Mouse (Mus musculus) right cerebral cortex, postnatal 10 days (tissue): ENCODE measurements around the gene 4930544D05Rik.

Source experiments
- DNase-seq, 2 experiments: peaks; one replicate each; pipeline ENCODE4 v3.0.0; 2021; ENCODE audit warnings: low spot score in 2 of 2

4930544D05Rik gene

DNA sequence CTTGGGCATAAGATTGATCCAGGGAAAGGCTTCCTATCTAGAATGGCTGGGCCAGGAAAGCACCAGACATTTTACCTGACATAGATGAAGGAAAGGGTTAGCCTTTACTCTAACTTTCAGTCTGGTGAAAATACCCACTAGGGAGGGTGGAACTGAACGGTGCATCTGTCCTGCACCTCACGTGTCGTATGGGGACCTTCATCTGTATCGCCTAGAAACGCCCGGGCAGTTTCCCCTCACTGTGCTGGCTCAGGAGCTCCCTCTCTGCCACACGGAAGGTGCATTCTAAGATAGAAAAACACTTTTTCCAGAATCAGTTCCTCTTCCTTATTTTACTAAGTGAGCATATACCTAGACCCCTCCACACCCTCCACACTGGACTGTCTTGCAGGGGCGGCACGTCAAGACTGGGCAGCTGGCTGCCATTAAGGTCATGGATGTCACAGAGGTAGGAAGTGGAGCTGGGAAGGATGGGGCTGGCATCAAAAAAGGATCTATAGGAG, 17.1 kb upstream of the 4930544D05Rik start:
- DNase-seq, result no peak

DNA sequence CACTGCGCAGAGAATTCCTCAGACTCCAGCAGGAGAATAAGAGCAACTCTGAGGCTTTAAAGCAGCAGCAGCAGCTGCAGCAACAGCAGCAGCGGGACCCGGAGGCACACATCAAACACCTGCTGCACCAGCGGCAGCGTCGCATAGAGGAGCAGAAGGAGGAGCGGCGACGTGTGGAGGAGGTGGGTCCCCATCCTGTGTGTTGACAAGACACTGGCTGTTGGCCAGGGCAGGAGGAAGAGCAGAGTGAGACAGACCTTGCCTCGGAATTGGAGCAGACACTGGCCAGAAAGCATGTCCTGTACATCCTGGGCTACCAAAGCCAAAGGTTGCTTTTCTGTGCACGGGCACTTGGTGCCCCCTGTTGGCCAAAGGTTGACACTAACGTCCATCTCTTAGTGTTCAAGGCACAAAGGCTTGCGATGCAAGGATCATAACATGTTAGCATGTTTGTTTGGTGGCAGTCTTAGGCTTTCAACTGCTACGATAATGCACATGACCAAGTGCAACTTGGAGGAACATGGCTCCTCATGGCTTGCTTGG, 10.6 kb upstream of the 4930544D05Rik start:
- DNase-seq, result peak; percentile 71 to 74

DNA sequence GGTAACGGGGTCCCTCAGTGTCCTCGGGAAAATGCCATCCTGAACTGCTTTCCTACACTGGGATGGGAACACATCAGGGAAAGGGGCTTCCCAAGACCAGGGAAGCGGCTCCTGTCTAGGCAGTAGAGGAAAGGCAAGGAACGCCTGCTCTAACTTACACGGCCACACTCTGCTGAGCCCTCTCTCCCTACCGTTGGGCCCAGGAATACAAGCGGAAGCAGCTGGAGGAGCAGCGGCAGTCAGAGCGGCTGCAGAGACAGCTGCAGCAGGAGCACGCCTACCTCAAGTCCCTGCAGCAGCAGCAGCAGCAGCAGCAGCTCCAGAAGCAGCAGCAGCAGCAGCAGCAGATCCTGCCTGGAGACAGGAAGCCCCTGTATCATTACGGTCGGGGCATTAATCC, 8.9 kb upstream of the 4930544D05Rik start:
- no peak for DNase-seq

DNA sequence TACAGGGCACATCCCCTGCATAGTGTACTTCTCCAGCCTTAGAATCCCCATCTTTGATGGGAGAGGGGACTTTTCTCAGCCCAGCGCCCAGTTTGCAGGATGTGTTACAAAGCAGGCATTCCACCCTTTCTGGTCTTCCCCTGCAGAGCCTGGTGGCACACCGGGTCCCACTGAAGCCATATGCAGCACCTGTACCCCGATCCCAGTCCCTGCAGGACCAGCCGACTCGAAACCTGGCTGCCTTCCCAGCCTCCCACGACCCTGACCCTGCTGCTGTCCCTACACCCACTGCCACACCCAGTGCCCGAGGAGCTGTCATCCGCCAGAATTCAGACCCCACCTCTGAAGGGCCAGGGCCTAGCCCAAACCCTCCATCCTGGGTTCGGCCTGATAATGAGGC, 8.0 kb upstream of the 4930544D05Rik start:
- DNase-seq, result peak in 1 of 2 experiments; percentile 28

DNA sequence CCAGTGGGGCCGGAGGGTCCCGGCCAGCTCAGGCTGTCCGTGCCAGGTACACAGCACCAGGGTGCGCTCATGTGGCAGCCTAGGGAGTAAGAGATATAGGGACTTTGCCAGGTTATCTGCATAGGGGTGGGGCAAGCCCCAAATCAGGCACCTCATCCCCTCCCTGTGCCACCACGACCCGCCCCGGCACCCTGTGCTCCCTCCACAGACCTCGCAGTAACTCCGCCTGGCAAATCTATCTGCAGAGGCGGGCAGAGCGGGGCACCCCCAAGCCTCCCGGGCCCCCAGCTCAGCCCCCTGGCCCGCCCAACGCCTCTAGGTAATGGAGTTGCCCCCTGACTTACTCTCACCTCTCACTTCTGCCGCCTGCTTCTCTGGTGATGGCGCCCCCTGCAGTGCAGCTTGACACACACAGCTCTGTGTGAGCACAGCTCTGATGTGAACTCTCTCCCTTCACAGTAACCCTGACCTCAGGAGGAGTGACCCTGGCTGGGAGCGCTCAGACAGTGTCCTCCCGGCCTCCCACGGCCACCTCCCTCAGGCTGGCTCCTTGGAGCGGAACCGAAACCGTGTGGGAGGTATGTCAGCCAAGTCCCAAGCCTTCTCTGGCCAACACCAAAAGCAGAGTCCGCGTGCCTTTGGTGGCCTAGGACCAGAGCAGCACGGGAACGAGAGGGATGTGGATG, 7.1 kb upstream of the 4930544D05Rik start:
- DNase-seq, result peak in 1 of 2 experiments; percentile 24

DNA sequence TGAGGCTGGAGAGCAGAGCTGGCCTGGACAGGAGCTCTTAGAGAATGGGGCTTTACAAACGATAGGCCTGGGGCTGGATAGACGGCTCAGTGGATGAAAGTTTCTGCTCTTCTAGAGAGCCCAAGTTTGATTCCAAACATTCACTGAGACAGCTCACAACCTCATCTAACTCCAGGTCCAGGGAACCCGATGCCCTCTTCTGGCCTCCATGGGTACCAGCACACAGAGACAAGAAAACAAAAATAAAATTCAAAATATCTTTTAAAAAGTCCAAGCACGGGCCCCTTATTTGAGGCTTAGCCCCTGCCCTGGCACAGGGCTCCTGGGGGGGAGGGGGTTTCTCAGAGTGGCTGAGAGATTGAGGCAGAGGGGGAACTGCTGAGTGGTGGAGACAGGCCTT, 4.9 kb upstream of the 4930544D05Rik start:
- no peak for DNase-seq

DNA sequence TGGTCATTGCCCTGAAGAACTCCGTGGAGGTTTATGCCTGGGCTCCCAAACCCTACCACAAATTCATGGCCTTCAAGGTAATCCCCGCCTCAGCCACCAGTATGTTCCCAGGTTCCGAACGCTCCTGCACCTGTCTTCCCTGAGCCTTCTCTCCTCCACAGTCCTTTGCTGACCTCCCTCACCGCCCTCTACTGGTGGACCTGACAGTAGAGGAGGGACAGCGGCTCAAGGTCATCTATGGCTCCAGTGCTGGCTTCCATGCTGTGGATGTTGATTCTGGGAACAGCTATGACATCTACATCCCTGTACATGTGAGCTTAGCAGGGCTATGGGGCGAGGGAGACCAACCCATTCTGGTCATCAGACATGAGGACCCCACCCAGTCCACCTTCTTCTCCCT, 3.1 kb upstream of the 4930544D05Rik start:
- DNase-seq, result no peak

DNA sequence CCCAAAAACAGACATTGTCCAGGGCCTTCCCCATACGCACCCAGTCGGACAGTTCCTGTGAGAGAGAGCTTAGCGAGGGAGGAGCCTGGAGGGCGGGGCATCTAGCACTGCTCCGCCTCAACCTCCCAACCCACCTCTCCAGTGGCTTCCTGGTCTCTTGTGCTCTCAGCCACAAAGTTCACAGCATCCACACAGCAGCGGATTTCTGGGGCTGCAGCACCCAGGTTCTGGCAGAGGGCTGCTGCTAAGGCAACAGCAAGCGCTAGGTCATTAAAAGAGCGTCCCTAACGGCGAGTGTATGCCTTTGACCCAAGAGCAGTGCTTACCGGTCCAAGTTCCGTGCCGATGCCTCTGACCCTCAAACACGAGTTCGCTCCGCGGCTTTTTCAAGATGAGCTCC, 574 bp upstream of the 4930544D05Rik start:
- peak; percentile 46 to 50 for DNase-seq

DNA sequence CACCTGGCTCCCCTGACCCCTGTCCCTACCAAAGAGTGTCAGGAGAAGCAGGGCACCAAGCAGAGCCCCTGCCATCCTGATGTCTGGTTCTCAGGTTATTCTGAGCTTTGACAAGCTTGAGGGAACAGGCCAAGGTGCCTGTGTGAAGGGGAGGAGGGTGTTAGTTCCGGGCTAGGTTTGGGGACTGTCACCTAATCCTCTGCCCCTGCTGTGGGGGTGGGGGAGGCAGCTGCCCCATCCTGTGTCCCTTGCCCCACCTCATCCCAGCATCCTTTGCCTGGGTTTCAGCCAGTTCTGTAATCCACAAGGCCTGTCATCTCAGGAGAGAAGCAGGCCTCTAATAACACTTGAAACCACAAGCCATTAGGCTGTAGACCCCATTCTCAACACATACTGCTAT, 3.5 kb downstream of the 4930544D05Rik start, which contains the start of gene Chrne:
Gene Chrne, minus strand, starts transcription at position 116 of the 400 bp plus-strand sequence.
- no peak for DNase-seq

DNA sequence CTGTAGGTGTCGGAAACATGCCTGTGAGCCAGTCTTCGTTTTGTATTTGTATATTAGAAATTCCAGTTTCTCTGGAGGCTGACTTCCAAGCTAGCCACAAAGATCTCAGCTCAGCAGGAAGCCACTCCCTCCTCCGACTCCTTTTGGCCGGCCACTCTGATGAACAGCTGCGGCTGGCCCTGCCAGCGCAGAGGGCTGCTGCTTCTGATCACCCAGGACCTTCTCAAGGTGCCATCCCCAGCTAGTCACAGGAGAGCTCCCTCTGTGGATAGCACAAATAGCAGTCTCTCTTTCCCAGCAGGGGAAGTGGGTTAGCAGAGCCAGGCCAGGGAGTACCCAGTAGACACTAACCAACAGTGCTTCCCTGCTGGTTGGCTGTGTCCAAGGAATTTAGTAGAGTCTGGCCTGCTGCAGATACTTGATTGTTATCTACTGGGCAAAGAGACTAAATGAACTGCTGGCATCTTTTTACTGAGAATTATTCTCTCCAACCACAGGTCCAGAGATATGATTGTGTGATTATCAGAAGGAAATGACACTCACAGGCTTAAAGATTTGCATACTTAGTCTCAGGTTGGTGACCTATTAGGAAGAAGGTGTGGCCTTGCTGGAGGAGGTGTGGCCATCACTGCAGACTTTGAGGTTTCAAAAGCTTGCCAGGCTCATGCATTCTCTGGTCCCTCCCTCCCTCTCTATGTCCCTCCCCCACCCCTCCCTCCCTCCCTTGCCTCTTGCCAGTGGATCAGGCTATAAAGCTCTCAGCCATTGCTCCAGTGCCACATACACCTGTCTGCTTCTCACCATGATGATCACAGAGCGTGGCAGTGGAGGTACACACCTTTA, 6.5 kb downstream of the 4930544D05Rik start:
- DNase-seq, result no peak

DNA sequence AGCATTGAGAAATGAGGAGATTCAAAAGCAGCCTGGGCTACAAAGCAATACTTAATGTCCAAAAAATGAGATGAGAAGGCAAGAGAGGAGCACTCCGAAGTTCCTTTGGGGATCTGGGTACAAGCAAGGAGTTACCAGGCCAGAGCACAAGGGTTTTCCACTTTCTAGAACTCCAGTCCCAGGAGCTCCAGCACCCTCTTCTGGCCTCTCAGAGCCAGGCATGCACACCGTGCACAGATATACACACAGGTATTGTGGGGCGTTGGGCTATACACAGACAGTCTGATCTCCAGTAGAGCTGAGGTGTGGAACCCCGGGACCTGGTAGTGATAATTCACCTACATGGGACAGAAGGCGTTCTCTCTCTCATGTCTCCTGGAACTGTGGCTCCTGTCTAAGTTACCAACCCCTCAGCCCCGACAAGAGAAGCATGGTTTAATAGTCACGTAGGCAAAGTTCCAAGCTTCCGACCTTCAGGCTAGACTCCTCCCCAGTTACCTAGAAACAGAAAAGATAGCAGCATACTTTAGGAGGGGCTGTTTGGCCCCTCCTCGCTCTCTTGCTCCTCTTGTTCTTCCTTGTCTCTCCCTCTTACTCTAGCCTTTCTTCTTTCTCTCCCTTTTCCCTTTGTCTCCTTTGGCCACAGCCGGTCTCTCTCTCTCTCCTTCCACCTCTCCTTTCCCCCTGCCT, 7.5 kb downstream of the 4930544D05Rik start:
- no peak for DNase-seq

DNA sequence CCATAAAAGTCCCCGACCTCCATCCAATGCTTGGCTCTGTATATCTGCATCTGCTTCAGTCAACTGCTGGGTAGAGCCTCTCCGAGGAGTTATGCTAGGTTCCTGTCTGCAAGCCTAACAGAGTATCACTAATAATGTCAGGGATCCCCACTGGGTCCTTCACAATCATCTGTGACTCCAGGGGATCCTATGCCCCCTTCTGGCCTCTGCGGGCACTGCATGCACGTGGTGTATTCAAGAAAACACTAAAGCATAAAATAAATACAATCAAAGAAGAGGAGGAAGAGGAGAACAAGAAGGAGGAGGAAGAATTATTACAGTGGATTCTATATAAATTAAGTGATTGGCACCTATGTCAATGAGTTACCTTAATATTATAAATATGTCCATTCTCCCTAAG, 9.8 kb downstream of the 4930544D05Rik start:
- no peak for DNase-seq

DNA sequence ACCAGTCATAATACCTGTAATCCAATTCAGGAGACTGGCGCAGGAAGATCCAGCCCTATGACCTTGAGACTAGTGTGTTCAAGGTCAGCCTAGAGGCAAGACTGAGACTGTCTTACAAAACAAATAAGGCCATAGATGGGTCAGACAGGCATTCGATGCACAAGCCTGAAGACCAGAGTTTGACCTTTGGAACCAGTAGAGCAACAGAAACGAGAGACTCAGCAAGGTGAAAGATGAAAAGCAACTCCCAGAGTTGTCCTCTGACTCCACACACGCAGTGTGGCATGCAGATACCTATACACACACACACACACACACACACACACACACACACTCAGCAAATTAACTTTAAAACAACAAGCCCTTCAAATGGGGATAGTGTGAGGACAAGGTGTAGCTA, 11.2 kb downstream of the 4930544D05Rik start:
- no peak for DNase-seq

DNA sequence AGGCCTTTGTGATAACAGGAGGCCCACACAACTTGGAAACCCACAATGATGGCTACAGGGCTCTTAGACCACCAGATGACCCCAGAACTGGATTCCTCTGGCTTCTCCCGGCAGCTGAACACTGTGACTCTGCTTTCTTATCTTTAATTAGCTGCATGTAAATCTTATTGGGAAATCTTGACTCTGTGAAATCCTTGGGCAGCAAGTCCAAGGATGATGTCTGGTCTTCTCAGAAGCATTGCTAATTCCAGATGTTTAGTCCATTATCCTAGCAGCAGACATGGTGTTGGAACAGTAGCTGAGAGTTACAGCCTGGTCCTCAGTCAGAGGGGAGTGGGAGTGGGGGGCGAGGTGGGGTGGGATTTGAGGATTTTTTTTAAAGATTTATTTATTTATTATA, 12.8 kb downstream of the 4930544D05Rik start:
- DNase-seq, result no peak

DNA sequence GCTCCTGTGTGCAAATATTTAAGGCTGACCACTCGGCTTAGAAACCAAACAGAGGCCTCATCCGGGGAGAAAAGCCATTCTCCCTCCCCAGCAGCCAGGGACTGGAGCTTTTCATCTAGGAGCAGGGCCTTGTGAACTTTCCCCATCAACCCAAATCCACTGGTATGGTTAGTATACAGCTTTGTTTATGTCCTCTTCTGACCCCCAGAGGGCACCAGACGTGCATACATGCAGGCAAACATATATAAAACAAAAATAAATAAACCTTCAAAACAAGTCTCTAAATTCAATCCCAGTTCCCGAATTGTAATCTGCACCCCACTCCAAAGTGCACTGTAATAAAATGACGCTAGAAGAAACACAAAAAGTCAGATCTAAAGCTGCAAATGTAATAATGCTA, 13.9 kb downstream of the 4930544D05Rik start:
- DNase-seq, result no peak

DNA sequence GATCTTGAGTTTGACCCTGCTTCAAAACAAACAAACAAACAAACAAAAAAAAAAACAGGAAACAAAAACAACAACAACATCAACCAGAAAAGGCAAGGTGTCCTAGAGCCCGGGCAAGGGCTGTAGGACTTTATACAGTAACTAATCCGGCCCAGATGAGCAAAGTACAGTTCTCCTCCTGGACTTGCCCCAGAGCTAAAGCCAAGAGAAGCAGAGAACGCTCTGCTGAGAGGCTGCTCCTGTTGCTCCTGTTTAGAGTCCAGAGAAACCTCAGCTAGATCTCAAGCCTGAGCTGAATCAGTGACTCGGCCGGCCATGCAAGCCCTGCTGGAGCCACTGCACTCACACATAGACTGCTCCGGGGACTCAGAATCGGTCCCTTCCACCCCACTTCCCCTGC, 14.5 kb downstream of the 4930544D05Rik start:
- no peak for DNase-seq

DNA sequence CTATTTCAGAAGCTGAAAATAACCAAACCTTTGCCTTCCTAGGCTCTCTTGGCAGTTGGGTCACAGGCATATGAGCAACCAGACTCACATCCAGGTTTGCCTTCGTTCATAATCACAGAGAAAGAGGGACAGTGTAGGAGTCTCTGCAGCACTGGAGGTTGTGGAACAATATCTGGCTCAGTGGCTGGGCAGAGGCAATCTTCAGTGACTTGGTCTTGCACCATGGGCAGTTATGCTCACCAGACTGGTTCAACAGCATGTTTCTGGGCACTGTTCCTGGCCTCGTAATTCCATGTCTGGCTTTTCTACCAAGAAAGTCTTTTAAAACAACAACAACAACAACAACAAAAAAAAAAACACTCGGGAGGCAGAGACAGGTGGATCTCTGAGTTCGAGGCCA, 20.0 kb downstream of the 4930544D05Rik start:
- DNase-seq, result no peak

DNA sequence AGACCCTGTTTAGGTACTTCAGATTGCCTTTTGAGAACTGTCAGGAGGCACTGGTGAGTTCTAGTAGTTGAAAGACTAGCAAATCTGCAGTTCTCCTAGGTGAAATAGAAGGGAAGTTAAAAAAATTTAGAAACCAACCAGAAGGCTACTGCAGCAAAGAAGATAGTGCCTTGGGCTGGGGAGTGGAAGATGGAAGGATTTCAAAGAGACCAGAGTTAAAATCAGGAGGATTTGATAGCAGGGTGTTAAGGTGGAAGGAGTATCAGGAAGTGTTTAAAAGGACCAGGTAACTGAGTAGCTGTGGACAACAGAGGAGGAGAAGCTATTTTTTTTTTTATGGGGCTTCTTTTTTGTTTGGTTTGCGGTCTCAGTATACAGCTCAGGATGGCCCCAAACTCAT, 22.1 kb downstream of the 4930544D05Rik start:
- DNase-seq, result no peak

DNA sequence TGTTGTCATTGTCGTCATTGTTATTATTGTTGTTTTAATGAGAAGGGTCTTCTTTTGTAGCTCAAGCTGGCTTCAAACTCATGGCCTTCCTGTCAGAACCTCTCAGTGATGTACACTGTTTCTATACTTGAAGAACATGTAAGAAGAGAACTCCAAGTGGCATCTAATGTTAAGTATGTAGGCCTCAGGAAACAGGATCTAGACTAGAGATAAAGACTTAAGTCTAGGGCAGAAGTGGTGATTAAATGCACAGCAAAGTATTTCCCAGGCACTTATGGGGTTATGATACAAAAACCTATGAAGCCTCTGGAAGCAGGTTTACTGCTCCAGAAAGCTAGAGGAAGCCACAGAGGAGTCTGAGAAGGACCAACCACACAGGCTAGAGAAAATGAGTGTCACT, 22.6 kb downstream of the 4930544D05Rik start:
- no peak for DNase-seq

DNA sequence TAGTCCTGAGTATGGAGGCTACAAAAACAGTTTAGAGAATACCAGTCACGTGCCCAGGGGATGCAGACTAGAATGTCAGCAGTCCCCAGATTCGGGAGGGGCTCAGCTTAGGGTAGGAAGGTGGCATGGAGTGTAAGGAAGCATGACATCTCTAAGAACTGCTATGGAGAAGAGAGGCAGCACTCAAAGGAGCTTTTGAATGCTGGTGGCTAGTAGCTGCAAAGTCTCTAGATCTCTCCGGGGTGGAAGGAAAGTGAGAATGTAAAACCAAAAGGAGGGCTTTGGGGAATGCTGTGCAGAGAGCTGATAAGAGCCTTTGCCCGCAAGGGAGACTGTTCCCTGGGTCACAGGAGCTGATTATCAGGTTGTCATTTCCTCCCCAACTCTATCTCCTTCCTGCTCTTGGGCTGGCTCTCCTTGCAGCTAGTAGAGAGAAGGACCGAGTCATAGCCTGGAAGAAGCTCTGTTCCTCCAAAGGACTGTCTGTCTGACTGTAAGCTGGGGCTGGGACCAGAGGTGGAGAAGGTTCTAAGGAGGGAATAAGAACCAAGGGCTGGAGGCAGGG, 23.1 kb downstream of the 4930544D05Rik start, which contains the start of gene Gp1ba:
Gene Gp1ba, plus strand, starts transcription at position 409 of the 565 bp plus-strand sequence.
- DNase-seq, result no peak

DNA sequence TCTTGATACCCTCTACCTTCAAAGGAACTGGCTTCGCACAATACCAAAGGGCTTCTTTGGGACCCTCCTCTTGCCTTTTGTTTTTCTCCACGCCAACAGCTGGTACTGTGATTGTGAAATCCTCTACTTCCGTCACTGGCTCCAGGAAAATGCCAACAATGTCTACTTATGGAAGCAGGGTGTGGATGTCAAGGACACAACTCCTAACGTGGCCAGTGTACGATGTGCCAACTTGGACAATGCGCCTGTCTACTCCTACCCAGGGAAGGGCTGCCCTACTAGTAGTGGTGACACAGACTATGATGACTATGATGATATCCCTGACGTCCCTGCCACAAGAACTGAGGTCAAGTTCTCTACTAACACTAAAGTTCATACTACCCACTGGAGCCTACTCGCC, 24.3 kb downstream of the 4930544D05Rik start:
- DNase-seq, result no peak

DNA sequence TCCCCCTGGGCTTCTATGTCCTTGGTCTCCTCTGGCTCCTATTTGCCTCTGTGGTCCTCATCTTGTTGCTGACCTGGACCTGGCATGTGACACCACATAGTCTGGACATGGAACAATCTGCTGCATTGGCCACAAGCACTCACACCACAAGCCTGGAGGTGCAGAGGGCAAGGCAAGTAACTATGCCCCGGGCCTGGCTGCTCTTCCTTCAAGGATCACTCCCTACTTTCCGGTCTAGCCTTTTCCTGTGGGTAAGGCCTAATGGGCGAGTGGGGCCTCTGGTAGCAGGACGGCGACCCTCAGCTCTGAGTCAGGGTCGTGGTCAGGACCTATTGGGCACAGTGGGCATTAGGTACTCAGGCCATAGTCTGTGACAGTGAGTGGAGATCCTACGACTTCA, 25.6 kb downstream of the 4930544D05Rik start:
- DNase-seq, result no peak
